Mouse (Mus musculus): Measurements from ENCODE around the gene Nol8.

Gene Nol8

GRCm38 (mm10) chr13:49691056-49691455, 38.2 kb downstream of the Nol8 start:
- no peak for DNase-seq

GRCm38 (mm10) chr13:49703216-49703779, 50.4 kb downstream of the Nol8 start:
- no peak for DNase-seq

DNA sequence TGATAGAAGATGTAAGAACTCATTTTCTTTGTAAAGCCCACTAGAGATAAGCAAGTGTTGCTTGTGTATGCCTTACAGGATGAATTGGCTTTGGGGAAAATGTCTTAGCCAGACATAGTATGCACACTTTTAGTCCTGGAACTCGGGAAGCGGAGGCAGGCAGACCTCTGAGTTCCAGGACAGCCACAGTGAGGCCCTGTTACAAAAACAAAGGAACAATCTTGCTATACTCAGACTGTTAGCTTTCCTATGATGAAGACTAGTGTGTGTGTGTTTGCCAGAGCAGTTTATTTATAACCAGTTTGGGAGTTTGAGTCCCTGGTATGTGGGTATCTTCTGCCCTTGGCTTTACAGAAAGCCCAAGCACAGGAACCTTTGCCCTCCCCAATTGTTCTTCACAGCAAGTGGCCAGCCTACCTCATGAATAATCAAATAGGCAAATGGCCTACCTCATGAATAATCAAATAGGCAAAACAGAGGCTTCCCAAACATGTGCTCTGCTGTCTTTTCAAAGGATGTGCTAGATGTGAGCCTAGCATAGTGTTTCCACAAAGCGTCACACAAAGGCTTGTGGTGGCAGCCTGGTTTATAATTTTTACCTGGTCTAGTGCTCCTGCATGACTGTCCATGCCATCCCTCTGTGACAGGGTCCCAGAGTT, 53.3 kb downstream of the Nol8 start:
- DNase-seq = no peak

DNA sequence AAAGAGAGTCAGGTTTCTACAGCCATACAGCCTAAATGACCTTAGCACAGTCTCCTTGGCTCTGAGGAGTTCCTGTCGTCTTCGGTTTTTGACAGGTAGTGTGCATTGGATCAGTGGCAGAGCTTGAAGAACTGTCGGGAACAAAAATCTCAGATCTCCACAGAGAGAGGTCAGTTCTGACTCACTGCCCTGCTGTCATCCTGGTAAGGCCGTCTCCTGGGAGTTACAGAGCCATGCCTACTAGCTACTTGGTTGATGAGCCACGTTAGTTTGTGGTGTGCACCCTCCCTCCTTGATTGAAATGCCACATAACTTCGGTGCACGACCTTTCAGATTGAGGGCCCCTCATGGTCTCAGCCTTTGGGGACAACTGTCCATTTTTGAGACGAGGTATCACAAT, 55.4 kb downstream of the Nol8 start:
- DNase-seq = no peak

DNA sequence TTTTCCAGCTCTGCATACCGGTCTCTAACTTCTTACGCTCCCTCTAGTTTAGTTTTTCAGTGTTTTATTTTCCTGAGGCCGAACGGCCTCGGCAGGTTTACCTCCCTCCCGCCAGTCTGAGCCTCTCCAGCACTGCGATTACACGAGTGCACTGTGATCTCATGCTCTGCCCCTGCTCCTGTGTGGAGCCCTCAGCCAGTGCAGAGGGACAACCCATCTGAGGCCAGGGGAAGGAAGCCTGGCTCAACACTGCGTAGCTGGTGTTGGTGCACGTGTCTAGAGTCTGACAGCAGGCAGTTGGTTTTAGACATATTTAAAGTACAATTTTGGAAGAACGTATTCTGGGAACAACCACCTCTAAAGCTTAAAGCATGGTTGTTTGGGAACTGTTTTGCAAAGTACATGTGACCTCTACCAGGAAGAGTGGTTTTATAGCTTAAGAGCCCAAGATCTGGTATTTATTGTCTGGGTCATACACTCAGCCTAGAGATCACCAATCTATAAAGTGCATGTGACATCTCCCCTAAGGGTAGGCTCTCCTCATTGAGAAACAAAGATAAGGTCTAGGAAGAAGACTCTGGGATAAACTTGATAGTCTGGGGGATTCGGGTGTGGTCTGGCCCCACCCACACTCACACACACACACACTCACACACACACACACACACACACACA, 59.3 kb downstream of the Nol8 start:
- DNase-seq = no peak

GRCm38 (mm10) chr13:49719310-49719709, 66.4 kb downstream of the Nol8 start:
- DNase-seq = no peak
